8 mouse cellular contexts compared by ENCODE assay signal in the genomic region with DNA sequence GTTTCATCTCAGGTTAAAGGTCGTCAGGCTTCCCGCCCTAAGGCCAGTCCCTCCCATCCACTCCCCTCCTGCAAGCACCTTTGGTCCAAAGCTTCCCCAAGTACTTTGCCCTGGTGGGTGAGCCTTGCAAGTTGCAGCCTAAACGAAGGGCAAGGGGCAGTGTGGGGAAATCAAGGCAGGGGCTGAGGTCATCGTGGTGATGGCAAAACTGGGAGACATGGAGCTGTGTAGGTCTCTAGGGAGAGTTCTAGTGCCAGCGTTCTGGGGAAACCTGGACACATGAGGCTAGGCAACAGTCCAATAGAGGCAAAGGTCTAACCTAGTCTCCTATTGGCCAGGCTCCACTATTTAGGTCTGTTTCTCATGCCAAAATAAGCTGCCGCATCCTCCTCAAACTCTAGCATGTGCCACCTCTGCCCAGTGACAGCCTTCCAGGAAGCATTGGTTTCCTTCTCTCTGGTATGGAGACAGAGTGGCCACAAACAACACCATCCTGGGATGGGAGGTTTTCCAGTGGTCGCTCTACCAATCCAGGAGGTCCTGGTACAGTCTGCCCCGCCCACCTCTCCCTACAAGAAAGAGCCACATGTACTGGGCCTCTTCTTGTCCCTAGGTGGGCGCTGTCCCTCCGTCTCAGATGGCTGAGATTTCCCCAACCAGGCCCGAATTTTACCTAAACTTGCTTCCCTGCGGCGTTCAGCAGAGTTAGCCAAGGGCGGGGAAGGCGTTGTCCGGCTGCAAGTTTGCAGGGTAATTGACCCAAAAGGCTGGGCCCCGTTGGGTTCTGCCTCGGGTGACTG. TPM values are rescaled to one million over a fixed set of nuclear protein-coding genes. Genes with fewer than 3 reads are reported as not detected.
DNase-seq lines count a peak whose midpoint lies in the region; ATAC-seq and TF ChIP-seq lines count a peak whose summit lies in the region.

No protein-coding gene starts in this region.

- peaks cover 11% of the 10 kb centered on the region for H3K4me1 ChIP-seq in heart, embryonic 16.5 days (ENCODE audit: control insufficient read depth, insufficient read depth, low read length)
- peaks cover 9% of the 10 kb centered on the region; the same call in 1 of the 2 replicates for H3K4me1 ChIP-seq in limb, embryonic 11.5 days (ENCODE audit: control insufficient read depth, insufficient read depth, low read length)
- H3K4me1 ChIP-seq in midbrain, embryonic 16.5 days (ENCODE audit: control insufficient read depth, insufficient read depth, low read length): peaks cover 10% of the 10 kb centered on the region

- peaks cover 6% of the 10 kb centered on the region for H3K36me3 ChIP-seq in heart, embryonic 16.5 days (ENCODE audit: control insufficient read depth, insufficient read depth)
- H3K36me3 ChIP-seq in limb, embryonic 11.5 days (ENCODE audit: control insufficient read depth, insufficient read depth, low read length): no peaks in the 10 kb centered on the region
- 0 out of 2 replicates have a peak, but pooled peaks cover 11% of the 10 kb centered on the region for H3K36me3 ChIP-seq in midbrain, embryonic 16.5 days (ENCODE audit: control insufficient read depth, insufficient read depth, low read length)

- H3K4me2 ChIP-seq in heart, embryonic 16.5 days (ENCODE audit: low read depth, low read length): peak overlapping the region; percentile 97
- H3K4me2 ChIP-seq in limb, embryonic 11.5 days (ENCODE audit: low read depth, severe bottlenecking): peak overlapping the region; percentile 85
- peak overlapping the region; percentile 93 for H3K4me2 ChIP-seq in midbrain, embryonic 16.5 days (ENCODE audit: low read length)

- H3K27ac ChIP-seq in layer of hippocampus, adult 2 months: peak overlapping the region; percentile 76; the same call in 1 of the 2 replicates
- H3K27ac ChIP-seq in heart, embryonic 16.5 days (ENCODE audit: low read length): no peak overlapping the region
- no peak overlapping the region for H3K27ac ChIP-seq in limb, embryonic 11.5 days (replicated peaks; ENCODE audit: low read depth, low read length)
- H3K27ac ChIP-seq in midbrain, embryonic 16.5 days (ENCODE audit: low read length): no peak overlapping the region

- TF ChIP-seq CTCF in layer of hippocampus, adult 2 months (conservative IDR thresholded peaks at IDR 0.05): no peak

- no peak for DNase-seq in layer of hippocampus, adult 2 months (ENCODE audit: low spot score in 2 of 2)
- no peak for DNase-seq in layer of hippocampus, postnatal 25 days (ENCODE audit: extremely low spot score in 1 of 2, low spot score in 1 of 2)
- peak; percentile 86 for DNase-seq in adipocyte (ENCODE audit: low spot score)
- DNase-seq in limb, embryonic 11.5 days (ENCODE audit: low spot score): peak; percentile 61
- DNase-seq in ovary, postnatal 14 days (ENCODE audit: low spot score): no peak
- DNase-seq in spleen, adult 18-20 months: no peak

- peak overlapping the region; percentile 82 for H3K4me3 ChIP-seq in layer of hippocampus, adult 2 months
- H3K4me3 ChIP-seq in heart, embryonic 16.5 days (ENCODE audit: low read length): peak overlapping the region; percentile 95
- peak overlapping the region; percentile 86 for H3K4me3 ChIP-seq in limb, embryonic 11.5 days (ENCODE audit: low read depth, low read length)
- H3K4me3 ChIP-seq in midbrain, embryonic 16.5 days (ENCODE audit: low read depth, low read length): peak overlapping the region; percentile 86

- peak overlapping the region; percentile 87 for H3K9ac ChIP-seq in heart, embryonic 16.5 days (ENCODE audit: low read length)
- H3K9ac ChIP-seq in limb, embryonic 11.5 days (ENCODE audit: low read length): peak overlapping the region; percentile 77; the same call in 1 of the 2 replicates
- H3K9ac ChIP-seq in midbrain, embryonic 16.5 days (ENCODE audit: low read depth, low read length): peak overlapping the region; percentile 79

- 22% methylated on average over 18 of the region's 18 CpGs for WGBS in heart, embryonic 16.5 days
- 20% methylated on average over 18 of the region's 18 CpGs for WGBS in limb, embryonic 11.5 days
- WGBS in midbrain, embryonic 16.5 days: 26% methylated on average over 18 of the region's 18 CpGs

- H3K9me3 ChIP-seq in heart, embryonic 16.5 days (replicated peaks; ENCODE audit: control insufficient read depth, low read length): peaks cover 8% of the 10 kb centered on the region
- no peaks in the 10 kb centered on the region; the same call in 1 of the 2 replicates for H3K9me3 ChIP-seq in limb, embryonic 11.5 days (ENCODE audit: control insufficient read depth, low read length)
- H3K9me3 ChIP-seq in midbrain, embryonic 16.5 days (replicated peaks; ENCODE audit: control insufficient read depth, low read length, poor library complexity, severe bottlenecking): no peaks in the 10 kb centered on the region

- no peak for ATAC-seq in heart, embryonic 16.5 days (replicated peaks; ENCODE audit: extremely low read depth, insufficient read depth, low FRiP score)
- no peak for ATAC-seq in limb, embryonic 11.5 days (ENCODE audit: insufficient number of reproducible peaks, low FRiP score, low TSS enrichment, low read depth)
- peak; percentile 68; the same call in 1 of the 2 replicates for ATAC-seq in midbrain, embryonic 16.5 days

- no peaks in the 10 kb centered on the region for H3K27me3 ChIP-seq in heart, embryonic 16.5 days (ENCODE audit: control insufficient read depth, insufficient read depth, low read length)
- H3K27me3 ChIP-seq in limb, embryonic 11.5 days (ENCODE audit: control insufficient read depth, insufficient read depth, low read length): no peaks in the 10 kb centered on the region
- no peaks in the 10 kb centered on the region for H3K27me3 ChIP-seq in midbrain, embryonic 16.5 days (ENCODE audit: control insufficient read depth, insufficient read depth, low read depth, low read length)

RNA-seq across cellular contexts. Expression of a gene that starts 1.1 kb away (rescaled TPM):
- total RNA-seq in layer of hippocampus, adult 2 months (2021): 10 to 100 TPM; 16.9 to 19.8 TPM
- total RNA-seq in layer of hippocampus, postnatal 25 days (2021): 10 to 100 TPM; 16.3 to 20.4 TPM
- 36.3 and 37.4 TPM in 2 replicates for polyA plus RNA-seq in heart, embryonic 16.5 days (2015; fragmentation: Nextera tagmentation; extraction: Ambion mirVana)
- polyA plus RNA-seq in limb, embryonic 11.5 days (2014; fragmentation: Nextera tagmentation; extraction: Ambion mirVana): 43.6 and 49.5 TPM in 2 replicates
- polyA plus RNA-seq in midbrain, embryonic 16.5 days (2015; fragmentation: Nextera tagmentation; extraction: Ambion mirVana): 87.2 and 87.8 TPM in 2 replicates

RNA-seq across cellular contexts. Expression of a gene that starts 35.0 kb away (rescaled TPM):
- not detected for total RNA-seq in layer of hippocampus, adult 2 months (2021)
- under 1 TPM in 1 of 2 experiments, not detected in 1; 0.40 TPM for total RNA-seq in layer of hippocampus, postnatal 25 days (2021)
- 0.15 and 0.56 TPM in 2 replicates for polyA plus RNA-seq in heart, embryonic 16.5 days (2015; fragmentation: Nextera tagmentation; extraction: Ambion mirVana)
- polyA plus RNA-seq in limb, embryonic 11.5 days (2014; fragmentation: Nextera tagmentation; extraction: Ambion mirVana): 0.40 TPM in 1 of 2 replicates, not detected in the other
- polyA plus RNA-seq in midbrain, embryonic 16.5 days (2015; fragmentation: Nextera tagmentation; extraction: Ambion mirVana): 0.24 and 0.46 TPM in 2 replicates

RNA-seq across cellular contexts. Expression of a gene that starts 35.1 kb away (rescaled TPM):
- 100 to 1,000 TPM; 382 to 388 TPM for total RNA-seq in layer of hippocampus, adult 2 months (2021)
- total RNA-seq in layer of hippocampus, postnatal 25 days (2021): 100 to 1,000 TPM; 397 to 426 TPM
- polyA plus RNA-seq in heart, embryonic 16.5 days (2015; fragmentation: Nextera tagmentation; extraction: Ambion mirVana): 1,315 and 1,333 TPM in 2 replicates
- 550 and 569 TPM in 2 replicates for polyA plus RNA-seq in limb, embryonic 11.5 days (2014; fragmentation: Nextera tagmentation; extraction: Ambion mirVana)
- 565 and 600 TPM in 2 replicates for polyA plus RNA-seq in midbrain, embryonic 16.5 days (2015; fragmentation: Nextera tagmentation; extraction: Ambion mirVana)

Comparison
In these comparisons a context has a peak if more than half of its experiments do, and no peak if none do; other contexts are left out.
1. DNase-seq: peak in adipocyte (single experiment) and limb, embryonic 11.5 days (single experiment); none in layer of hippocampus, adult 2 months (0 of 2), layer of hippocampus, postnatal 25 days (0 of 2), ovary, postnatal 14 days (single experiment) and spleen, adult 18-20 months (0 of 2).
2. Peak in every context shown above with its lines, with median percentiles within 50 percentile points of each other: H3K4me3 ChIP-seq, H3K4me2 ChIP-seq and H3K9ac ChIP-seq.